Mouse (Mus musculus) retina, adult 2 months (tissue): ENCODE data around the gene Pxylp1.

Experiments used
- DNase-seq: peaks from one replicate; pipeline ENCODE4 v3.0.0-alpha.2; 2012; ENCODE audit warnings: low read depth, low spot score

Gene Pxylp1

GRCm38 (mm10) chr9:96827002-96827785 is 65.3 kb downstream of the Pxylp1 start:
- DNase-seq, result no peak

- DNase-seq, result no peak
These were observed 67.6 kb downstream of the Pxylp1 start for GRCm38 (mm10) chr9:96824857-96825256.

GRCm38 (mm10) chr9:96824026-96824425 is 68.4 kb downstream of the Pxylp1 start:
- no peak for DNase-seq

- DNase-seq, result no peak
These were observed 68.9 kb downstream of the Pxylp1 start for GRCm38 (mm10) chr9:96823541-96823940.

GRCm38 (mm10) chr9:96823005-96823404 is 69.5 kb downstream of the Pxylp1 start:
- no peak for DNase-seq

- DNase-seq, result no peak
These were observed 73.5 kb downstream of the Pxylp1 start for GRCm38 (mm10) chr9:96818822-96819481.

- DNase-seq, result peak; percentile 51
These were observed 74.2 kb downstream of the Pxylp1 start for GRCm38 (mm10) chr9:96818128-96818821.

GRCm38 (mm10) chr9:96811996-96812395 is 80.5 kb downstream of the Pxylp1 start:
- no peak for DNase-seq

GRCm38 (mm10) chr9:96800131-96800825 is 92.2 kb downstream of the Pxylp1 start:
- DNase-seq, result no peak

- DNase-seq, result no peak
These were observed 95.2 kb downstream of the Pxylp1 start for GRCm38 (mm10) chr9:96797311-96797710.

- DNase-seq, result no peak
These were observed 97.0 kb downstream of the Pxylp1 start for GRCm38 (mm10) chr9:96795399-96795928.

- DNase-seq, result no peak
These were observed 97.9 kb downstream of the Pxylp1 start for GRCm38 (mm10) chr9:96794601-96795000.

GRCm38 (mm10) chr9:96792543-96792942 is 99.9 kb downstream of the Pxylp1 start:
- no peak for DNase-seq

GRCm38 (mm10) chr9:96790389-96791007 is 102.0 kb downstream of the Pxylp1 start:
- DNase-seq, result no peak

GRCm38 (mm10) chr9:96789906-96790305 is 102.6 kb downstream of the Pxylp1 start:
- DNase-seq, result no peak

- no peak for DNase-seq
These were observed 104.7 kb downstream of the Pxylp1 start for GRCm38 (mm10) chr9:96787797-96788196.

- no peak for DNase-seq
These were observed 106.6 kb downstream of the Pxylp1 start for GRCm38 (mm10) chr9:96785871-96786342.

GRCm38 (mm10) chr9:96785187-96785586 is 107.3 kb downstream of the Pxylp1 start:
- no peak for DNase-seq

GRCm38 (mm10) chr9:96783667-96784066 is 108.8 kb downstream of the Pxylp1 start:
- no peak for DNase-seq

- DNase-seq, result no peak
These were observed 109.2 kb downstream of the Pxylp1 start for GRCm38 (mm10) chr9:96783258-96783657.

- DNase-seq, result no peak
These were observed 110.4 kb downstream of the Pxylp1 start for GRCm38 (mm10) chr9:96782062-96782461.
